Mouse (Mus musculus) adrenal gland, postnatal 4 days (tissue): ENCODE measurements around the gene Adipor1. TPM values are rescaled to one million over a fixed set of nuclear protein-coding genes. Genes with fewer than 3 reads are reported as not detected.

Experiments
- DNase-seq, 2 experiments: peaks; one replicate each; pipeline ENCODE4 v3.0.0; 2021 to 2022; ENCODE audit warnings: low spot score in 2 of 2, mixed read lengths in 2 of 2
- long read RNA-seq, 2 experiments: library from polyadenylated mRNA; stranded (forward); transcript quantifications; one replicate each; pipeline ENCODE4 v2.0.0; 2021
- total RNA-seq, 2 experiments: library from RNA; stranded (reverse); gene quantifications; 2 replicates each; pipeline ENCODE4 v1.2.3; 2021

Adipor1 gene
- 100 to 1,000 TPM; 108 to 109 TPM for total RNA-seq
- long read RNA-seq, experiment 1, transcript Adipor1-201 (8 exons, 3,123 nt): major isoform, 175 of 263 reads
- long read RNA-seq, experiment 1, transcript Adipor1-202 (8 exons, 3,446 nt): minor isoform, 49 of 263 reads
- long read RNA-seq, experiment 1, partial matches to known transcripts: 12 of 263 reads
- long read RNA-seq, experiment 1, other reads (novel, unspliced or antisense): 27 of 263 reads
- long read RNA-seq, experiment 2, transcript Adipor1-202 (8 exons, 3,446 nt): minor isoform, 115 of 507 reads
- long read RNA-seq, experiment 2, transcript Adipor1-201 (8 exons, 3,123 nt): major isoform, 289 of 507 reads
- long read RNA-seq, experiment 2, partial matches to known transcripts: 20 of 507 reads
- long read RNA-seq, experiment 2, other reads (novel, unspliced or antisense): 83 of 507 reads

GRCm38 (mm10) chr1:134415168-134415831 is at the start of gene Adipor1:
TSS of gene Adipor1 (plus strand) at chr1:134415378.
- DNase-seq: peak; percentile 87 to 94

- no peak for DNase-seq
These were observed 49.7 kb upstream of the Adipor1 start for GRCm38 (mm10) chr1:134365491-134365890.

GRCm38 (mm10) chr1:134368777-134369337 is 46.3 kb upstream of the Adipor1 start:
- peak in 1 of 2 experiments; percentile 44 for DNase-seq

- DNase-seq: no peak
These were observed 41.1 kb upstream of the Adipor1 start for GRCm38 (mm10) chr1:134374124-134374523.

GRCm38 (mm10) chr1:134381051-134381450 is 34.1 kb upstream of the Adipor1 start:
- no peak for DNase-seq

- no peak for DNase-seq
These were observed 33.2 kb upstream of the Adipor1 start for GRCm38 (mm10) chr1:134381795-134382625.

- DNase-seq: no peak
These were observed 30.6 kb upstream of the Adipor1 start for GRCm38 (mm10) chr1:134384581-134384980.

GRCm38 (mm10) chr1:134385176-134385575 is 30.0 kb upstream of the Adipor1 start:
- no peak for DNase-seq

- no peak for DNase-seq
These were observed 29.5 kb upstream of the Adipor1 start, which contains the start of gene 4933406M09Rik for GRCm38 (mm10) chr1:134385666-134386065. TSS of gene 4933406M09Rik (plus strand) at chr1:134385940.

- DNase-seq: no peak
These were observed 21.4 kb upstream of the Adipor1 start for GRCm38 (mm10) chr1:134393827-134394226.

GRCm38 (mm10) chr1:134398210-134398609 is 17.0 kb upstream of the Adipor1 start:
- DNase-seq: no peak

GRCm38 (mm10) chr1:134399735-134400134 is 15.4 kb upstream of the Adipor1 start:
- DNase-seq: no peak

- DNase-seq: peak; percentile 24 to 61
These were observed 9.4 kb upstream of the Adipor1 start, which contains the start of gene Cyb5r1 for GRCm38 (mm10) chr1:134405509-134406413. TSS of gene Cyb5r1 (plus strand) at chr1:134405559.

- DNase-seq: no peak
These were observed 8.8 kb upstream of the Adipor1 start for GRCm38 (mm10) chr1:134406414-134406771.

- no peak for DNase-seq
These were observed 7.1 kb upstream of the Adipor1 start for GRCm38 (mm10) chr1:134408080-134408479.

- no peak for DNase-seq
These were observed 3.2 kb upstream of the Adipor1 start for GRCm38 (mm10) chr1:134411706-134412629.

GRCm38 (mm10) chr1:134414038-134414437 is 1.1 kb upstream of the Adipor1 start:
- no peak for DNase-seq

- DNase-seq: no peak
These were observed 544 bp upstream of the Adipor1 start for GRCm38 (mm10) chr1:134414501-134415167.
